Mouse (Mus musculus) heart, embryonic 16.5 days (tissue): Measurements from ENCODE around the gene Sdhd. TPM values are rescaled to one million over a fixed set of nuclear protein-coding genes. Genes with fewer than 3 reads are reported as not detected.

Experiments
- ATAC-seq: fragments of 200-750 bp; cut with Nextera tagmentation; replicated peaks from 2 replicates; pipeline ENCODE4 v1.8.0; 2017; ENCODE audit warnings: moderate number of reproducible peaks; ENCODE audit not compliant: insufficient read depth, low FRiP score; ENCODE audit errors: extremely low read depth
- H3K27ac ChIP-seq: fragments of 300-500 bp; sonication (generic); 2 replicates; pipeline ENCODE4 v1.5.1; 2014; ENCODE audit warnings: mild to moderate bottlenecking, low read length, control low read depth, moderate library complexity
- H3K27me3 ChIP-seq: fragments of 300-500 bp; sonication (generic); 2 replicates; pipeline ENCODE4 v1.6.1; 2014; ENCODE audit warnings: low read length, mixed read lengths; ENCODE audit not compliant: control insufficient read depth, insufficient read depth
- H3K36me3 ChIP-seq: fragments of 300-500 bp; sonication (generic); 2 replicates; pipeline ENCODE4 v1.6.1; 2014; ENCODE audit not compliant: control insufficient read depth, insufficient read depth
- H3K4me1 ChIP-seq: fragments of 300-500 bp; sonication (generic); 2 replicates; pipeline ENCODE4 v1.6.1; 2014; ENCODE audit warnings: low read length, mixed read lengths; ENCODE audit not compliant: control insufficient read depth, insufficient read depth
- H3K4me2 ChIP-seq: fragments of 300-500 bp; sonication (generic); 2 replicates; pipeline ENCODE4 v1.6.1; 2014; ENCODE audit warnings: low read depth, mild to moderate bottlenecking, control low read depth, low read length
- H3K4me3 ChIP-seq: fragments of 300-500 bp; sonication (generic); 2 replicates; pipeline ENCODE4 v1.5.1; 2014; ENCODE audit warnings: mild to moderate bottlenecking, control low read depth, low read length
- H3K9ac ChIP-seq: fragments of 300-500 bp; sonication (generic); 2 replicates; pipeline ENCODE4 v1.6.1; 2014; ENCODE audit warnings: low read length, control low read depth
- H3K9me3 ChIP-seq: fragments of 300-500 bp; sonication (generic); replicated peaks from 2 replicates; pipeline ENCODE4 v1.6.1; 2016; ENCODE audit warnings: low read length; ENCODE audit not compliant: control insufficient read depth
- WGBS: fragments of 180-500 bp; shearing (Covaris S2); extraction: QIAGEN DNeasy Blood & Tissue Kit; methylation state at CpG from one replicate; pipeline ENCODE4 v1.1.7; 2014; 5-methylcytosine and 5-hydroxymethylcytosine counted together
- polyA plus RNA-seq: library from polyadenylated mRNA; unstranded; fragments of >200 nt; fragmentation: Nextera tagmentation; extraction: Ambion mirVana; gene quantifications from 2 replicates; pipeline ENCODE4 v1.2.1, GENCODE M21; 2015

The Sdhd gene
- polyA plus RNA-seq, 1 experiment from 2014 or later: 852 TPM

- H3K9ac ChIP-seq: no peak overlapping the region
- no peaks in the 10 kb centered on the region for H3K9me3 ChIP-seq
- 62% methylated on average over 2 of the region's 2 CpGs for WGBS
- no peak overlapping the region for H3K4me2 ChIP-seq
- no peak overlapping the region for H3K27ac ChIP-seq
- no peaks in the 10 kb centered on the region for H3K27me3 ChIP-seq
- ATAC-seq: no peak
- no peaks in the 10 kb centered on the region for H3K4me1 ChIP-seq
- no peaks in the 10 kb centered on the region for H3K36me3 ChIP-seq
- no peak overlapping the region for H3K4me3 ChIP-seq
These were observed 50.1 kb downstream of the Sdhd start for GRCm38 (mm10) chr9:50553547-50553946.

- H3K36me3 ChIP-seq: no peaks in the 10 kb centered on the region
- no peaks in the 10 kb centered on the region for H3K27me3 ChIP-seq
- H3K4me3 ChIP-seq: no peak overlapping the region
- no peak overlapping the region for H3K9ac ChIP-seq
- ATAC-seq: no peak
- WGBS: 56% methylated on average over 5 of the region's 5 CpGs
- no peaks in the 10 kb centered on the region for H3K4me1 ChIP-seq
- H3K27ac ChIP-seq: no peak overlapping the region
- no peaks in the 10 kb centered on the region for H3K9me3 ChIP-seq
- no peak overlapping the region for H3K4me2 ChIP-seq
These were observed 51.4 kb downstream of the Sdhd start for GRCm38 (mm10) chr9:50552206-50552605.

- Histone ChIP-seq H3K27me3 (no peaks in the 10 kb centered on the region), H3K9ac (no peak overlapping the region), H3K4me3 (no peak overlapping the region), H3K4me1 (no peaks in the 10 kb centered on the region), H3K36me3 (no peaks in the 10 kb centered on the region), H3K9me3 (no peaks in the 10 kb centered on the region), H3K4me2 (no peak overlapping the region), H3K27ac (no peak overlapping the region)
- ATAC-seq: no peak
- WGBS: 82% methylated on average over 4 of the region's 4 CpGs
These were observed 54.7 kb downstream of the Sdhd start for GRCm38 (mm10) chr9:50548936-50549335.

GRCm38 (mm10) chr9:50547859-50548478 is 55.6 kb downstream of the Sdhd start:
- H3K4me1 ChIP-seq: no peaks in the 10 kb centered on the region
- H3K4me3 ChIP-seq: no peak overlapping the region
- 24% methylated on average over 5 of the region's 5 CpGs for WGBS
- ATAC-seq: no peak
- H3K36me3 ChIP-seq: no peaks in the 10 kb centered on the region
- H3K27me3 ChIP-seq: no peaks in the 10 kb centered on the region
- H3K9me3 ChIP-seq: no peaks in the 10 kb centered on the region
- no peak overlapping the region for H3K4me2 ChIP-seq
- no peak overlapping the region for H3K9ac ChIP-seq
- H3K27ac ChIP-seq: no peak overlapping the region

Other genes with a start within 250 kb of the Sdhd start
- gene Plet1, start 109.3 kb downstream of the Sdhd start, polyA plus RNA-seq: 1.1 and 1.7 TPM in 2 replicates
- gene Pts, start 75.1 kb downstream of the Sdhd start, polyA plus RNA-seq: 91.6 and 93.2 TPM in 2 replicates
- gene Il18, start 49.0 kb downstream of the Sdhd start, polyA plus RNA-seq: 3.7 and 3.9 TPM in 2 replicates
- gene Bco2, start 48.6 kb downstream of the Sdhd start, polyA plus RNA-seq: 0.21 TPM in 1 of 2 replicates, not detected in the other
- not detected in 2 replicates for gene Tex12, start 42.5 kb downstream of the Sdhd start, polyA plus RNA-seq
- gene Timm8b, start 98 bp upstream of the Sdhd start, polyA plus RNA-seq: 243 and 261 TPM in 2 replicates
- gene Pih1d2, start 13.5 kb upstream of the Sdhd start, polyA plus RNA-seq: 1.9 and 3.1 TPM in 2 replicates
- gene Nkapd1, start 13.7 kb upstream of the Sdhd start, polyA plus RNA-seq: 12.1 and 13.0 TPM in 2 replicates
- 147 and 156 TPM in 2 replicates for gene Dlat, start 56.0 kb upstream of the Sdhd start, polyA plus RNA-seq
- 8.6 and 10.3 TPM in 2 replicates for gene Dixdc1, start 135.7 kb upstream of the Sdhd start, polyA plus RNA-seq
- 7.9 and 9.8 TPM in 2 replicates for gene 2310030G06Rik, start 142.7 kb upstream of the Sdhd start, polyA plus RNA-seq
- gene Cryab, start 147.5 kb upstream of the Sdhd start, polyA plus RNA-seq: 1,241 and 1,315 TPM in 2 replicates
- 242 and 286 TPM in 2 replicates for gene Hspb2, start 148.5 kb upstream of the Sdhd start, polyA plus RNA-seq
- gene Fdxacb1, start 164.4 kb upstream of the Sdhd start, polyA plus RNA-seq: 10.7 and 11.0 TPM in 2 replicates
- 27.2 and 27.5 TPM in 2 replicates for gene Alg9, start 171.2 kb upstream of the Sdhd start, polyA plus RNA-seq
- gene 1110032A03Rik, start 171.7 kb upstream of the Sdhd start, polyA plus RNA-seq: 28.7 and 30.0 TPM in 2 replicates
- gene Ppp2r1b, start 241.5 kb upstream of the Sdhd start, polyA plus RNA-seq: 38.2 and 41.8 TPM in 2 replicates